Mouse (Mus musculus) stomach, embryonic 16.5 days (tissue): ENCODE measurements around the gene Cavin1. TPM values are rescaled to one million over a fixed set of nuclear protein-coding genes. Genes with fewer than 3 reads are reported as not detected.

Source experiments
- ATAC-seq: fragments of 200-750 bp; cut with Nextera tagmentation; 2 replicates; pipeline ENCODE4 v1.8.0; 2017; ENCODE audit warnings: moderate number of reproducible peaks, moderate TSS enrichment; ENCODE audit not compliant: insufficient read depth, low FRiP score
- H3K27ac ChIP-seq: fragments of 300-500 bp; sonication (generic); 2 replicates; pipeline ENCODE4 v1.5.1; 2014; ENCODE audit warnings: low read length
- H3K27me3 ChIP-seq: fragments of 300-500 bp; sonication (generic); 2 replicates; pipeline ENCODE4 v1.6.1; 2014; ENCODE audit warnings: low read length, control low read depth, mixed read lengths; ENCODE audit not compliant: control insufficient read depth, insufficient read depth
- H3K36me3 ChIP-seq: fragments of 300-500 bp; sonication (generic); 2 replicates; pipeline ENCODE4 v1.6.1; 2014; ENCODE audit warnings: low read length; ENCODE audit not compliant: control insufficient read depth, insufficient read depth
- H3K4me1 ChIP-seq: fragments of 300-500 bp; sonication (generic); 2 replicates; pipeline ENCODE4 v1.6.1; 2014; ENCODE audit warnings: low read length, control low read depth, mixed read lengths; ENCODE audit not compliant: control insufficient read depth, insufficient read depth
- H3K4me2 ChIP-seq: fragments of 300-500 bp; sonication (generic); 2 replicates; pipeline ENCODE4 v1.6.1; 2014; ENCODE audit warnings: low read depth, low read length, mixed read lengths
- H3K4me3 ChIP-seq: fragments of 300-500 bp; sonication (generic); replicated peaks from 2 replicates; pipeline ENCODE4 v1.5.1; 2014; ENCODE audit warnings: mild to moderate bottlenecking, low read length
- H3K9ac ChIP-seq: fragments of 300-500 bp; sonication (generic); 2 replicates; pipeline ENCODE4 v1.6.1; 2014; ENCODE audit warnings: low read length
- H3K9me3 ChIP-seq: fragments of 300-500 bp; sonication (generic); replicated peaks from 2 replicates; pipeline ENCODE4 v1.6.1; 2016; ENCODE audit warnings: low read length, control low read depth; ENCODE audit not compliant: control insufficient read depth
- whole genome bisulfite sequencing: fragments of 180-500 bp; shearing (Covaris S2); extraction: QIAGEN DNeasy Blood & Tissue Kit; methylation state at CpG from one replicate; pipeline ENCODE4 v1.1.7; 2014; 5-methylcytosine and 5-hydroxymethylcytosine counted together
- polyA plus RNA-seq: library from polyadenylated mRNA; unstranded; fragments of >200 nt; fragmentation: Nextera tagmentation; extraction: Ambion mirVana; gene quantifications from 2 replicates; pipeline ENCODE4 v1.2.1, GENCODE M21; 2015

The Cavin1 gene
- polyA plus RNA-seq, 1 experiment from 2014 or later, result 381 TPM

GRCm38 (mm10) chr11:100999254-100999653 lies 28.6 kb upstream of the Cavin1 start:
- ATAC-seq, result no peak
- H3K27me3 ChIP-seq, result no peaks in the 10 kb centered on the region
- H3K27ac ChIP-seq, result no peak overlapping the region
- no peak overlapping the region for H3K4me3 ChIP-seq
- no peaks in the 10 kb centered on the region for H3K4me1 ChIP-seq
- H3K36me3 ChIP-seq, result no peaks in the 10 kb centered on the region
- H3K9ac ChIP-seq, result no peak overlapping the region
- H3K9me3 ChIP-seq, result no peaks in the 10 kb centered on the region
- WGBS, result 48% methylated on average over 3 of the region's 3 CpGs
- H3K4me2 ChIP-seq, result no peak overlapping the region

DNA sequence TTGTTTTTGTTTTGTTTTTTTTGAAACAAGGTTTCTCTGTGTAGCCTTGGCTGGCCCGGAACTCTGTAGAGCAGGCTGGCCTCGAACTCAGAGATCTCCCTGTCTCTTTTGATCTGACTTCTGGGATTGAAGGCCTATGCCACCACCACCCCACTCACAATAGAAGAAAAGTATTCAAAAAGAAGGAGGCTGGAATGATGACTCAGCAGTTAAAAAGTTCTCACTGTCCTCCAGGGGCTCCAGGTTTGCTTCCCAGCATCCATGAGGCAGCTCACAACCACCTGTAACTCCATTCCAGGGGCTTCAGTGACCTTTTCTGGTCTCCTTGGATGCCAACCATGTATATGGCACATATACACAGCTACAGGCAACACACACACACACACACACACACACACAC lies 28.1 kb upstream of the Cavin1 start:
- Histone ChIP-seq H3K9ac (no peak overlapping the region), H3K4me1 (no peaks in the 10 kb centered on the region), H3K4me2 (no peak overlapping the region), H3K27ac (no peak overlapping the region), H3K9me3 (no peaks in the 10 kb centered on the region), H3K36me3 (no peaks in the 10 kb centered on the region), H3K4me3 (no peak overlapping the region), H3K27me3 (no peaks in the 10 kb centered on the region)
- ATAC-seq, result no peak
- WGBS, result 82% methylated on average over 2 of the region's 2 CpGs

- Histone ChIP-seq H3K36me3 (no peaks in the 10 kb centered on the region), H3K27me3 (no peaks in the 10 kb centered on the region), H3K4me3 (no peak overlapping the region), H3K9me3 (no peaks in the 10 kb centered on the region), H3K27ac (no peak overlapping the region), H3K4me1 (no peaks in the 10 kb centered on the region), H3K4me2 (no peak overlapping the region), H3K9ac (no peak overlapping the region)
- no peak for ATAC-seq
- WGBS, result 80% methylated on average over 4 of the region's 4 CpGs
These were observed 25.8 kb upstream of the Cavin1 start for GRCm38 (mm10) chr11:100996501-100996900.

DNA sequence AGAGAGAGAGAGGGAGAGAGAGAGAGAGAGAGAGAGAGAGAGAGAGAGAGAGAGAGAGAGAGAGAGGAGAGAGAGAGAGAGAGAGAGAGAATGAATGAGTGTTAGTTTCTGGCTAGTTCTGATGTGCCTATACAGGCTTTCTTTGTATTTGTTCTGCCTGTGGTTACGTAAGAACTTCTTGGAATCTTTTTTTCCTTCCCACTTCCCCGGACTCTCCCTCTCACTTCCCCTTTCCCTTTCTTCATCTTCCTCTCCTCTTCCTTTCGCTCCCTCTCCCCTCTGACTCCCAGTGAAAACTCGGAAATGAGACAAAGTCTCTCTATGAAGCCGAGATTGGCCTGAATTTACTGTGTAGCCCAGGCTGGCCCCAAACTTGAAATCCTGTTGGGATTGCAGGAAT lies 24.0 kb upstream of the Cavin1 start:
- H3K27ac ChIP-seq, result no peak overlapping the region
- WGBS, result 63% methylated on average over 5 of the region's 5 CpGs
- no peak for ATAC-seq
- no peak overlapping the region for H3K4me3 ChIP-seq
- H3K36me3 ChIP-seq, result no peaks in the 10 kb centered on the region
- H3K9me3 ChIP-seq, result no peaks in the 10 kb centered on the region
- no peaks in the 10 kb centered on the region for H3K4me1 ChIP-seq
- H3K27me3 ChIP-seq, result no peaks in the 10 kb centered on the region
- no peak overlapping the region for H3K4me2 ChIP-seq
- H3K9ac ChIP-seq, result no peak overlapping the region

- Histone ChIP-seq H3K9me3 (no peaks in the 10 kb centered on the region), H3K27me3 (no peaks in the 10 kb centered on the region), H3K4me3 (no peak overlapping the region), H3K27ac (no peak overlapping the region), H3K4me2 (no peak overlapping the region), H3K4me1 (no peaks in the 10 kb centered on the region), H3K36me3 (no peaks in the 10 kb centered on the region), H3K9ac (no peak overlapping the region)
- no peak for ATAC-seq
- WGBS, result 51% methylated on average over 9 of the region's 9 CpGs
These were observed 23.5 kb upstream of the Cavin1 start for GRCm38 (mm10) chr11:100994233-100994632.

DNA sequence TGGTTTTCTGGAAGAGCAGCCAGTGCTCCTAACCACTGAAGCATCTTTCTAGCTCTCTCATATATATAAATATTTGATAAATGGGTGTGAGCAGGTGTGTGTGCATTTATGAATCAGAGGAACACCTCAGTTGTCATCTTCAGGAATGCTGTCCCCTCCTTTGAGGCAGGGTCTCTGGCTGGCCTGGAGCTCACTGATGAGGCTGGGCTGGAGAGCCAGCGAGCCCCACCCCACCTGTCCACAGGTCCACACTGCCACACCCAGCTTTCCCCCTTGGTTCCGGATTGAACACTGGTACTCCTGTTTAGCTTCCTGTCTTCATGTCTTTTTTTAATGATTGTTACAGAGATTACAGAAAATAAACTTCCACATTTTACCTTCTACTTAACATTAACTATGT lies 22.8 kb upstream of the Cavin1 start:
- Histone ChIP-seq H3K9me3 (no peaks in the 10 kb centered on the region), H3K4me1 (no peaks in the 10 kb centered on the region), H3K4me3 (no peak overlapping the region), H3K36me3 (no peaks in the 10 kb centered on the region), H3K4me2 (no peak overlapping the region), H3K27ac (no peak overlapping the region), H3K9ac (no peak overlapping the region), H3K27me3 (no peaks in the 10 kb centered on the region)
- ATAC-seq, result no peak
- 40% methylated on average over 2 of the region's 2 CpGs for WGBS

GRCm38 (mm10) chr11:100991027-100991534 lies 20.4 kb upstream of the Cavin1 start:
- Histone ChIP-seq H3K4me3 (no peak overlapping the region), H3K27me3 (no peaks in the 10 kb centered on the region), H3K4me1 (no peaks in the 10 kb centered on the region), H3K27ac (no peak overlapping the region), H3K9ac (no peak overlapping the region), H3K9me3 (no peaks in the 10 kb centered on the region), H3K4me2 (no peak overlapping the region), H3K36me3 (no peaks in the 10 kb centered on the region)
- WGBS, result 26% methylated on average over 6 of the region's 6 CpGs
- no peak for ATAC-seq

DNA sequence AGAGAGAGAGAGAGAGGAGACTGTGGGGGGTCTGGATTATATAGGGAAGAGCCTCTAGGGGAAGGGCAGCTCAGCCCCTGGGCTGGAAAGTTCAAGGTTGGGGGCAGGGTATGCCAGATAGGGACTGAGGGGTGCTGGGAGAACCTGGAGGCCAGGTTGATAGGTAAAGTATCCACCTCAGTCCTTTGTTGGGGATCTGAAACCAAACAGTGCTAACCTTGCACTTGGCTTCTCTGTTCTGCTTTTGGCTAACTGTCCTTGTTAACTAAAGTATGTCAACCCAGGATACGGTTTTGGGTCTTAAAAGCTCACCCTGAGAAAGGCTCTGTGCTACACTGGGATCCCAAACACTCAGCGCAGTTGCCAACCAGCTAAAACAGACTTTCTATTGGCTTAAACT lies 19.0 kb upstream of the Cavin1 start:
- no peak overlapping the region for H3K4me3 ChIP-seq
- H3K9ac ChIP-seq, result no peak overlapping the region
- no peaks in the 10 kb centered on the region for H3K4me1 ChIP-seq
- 56% methylated on average over 2 of the region's 2 CpGs for WGBS
- no peak for ATAC-seq
- H3K27me3 ChIP-seq, result no peaks in the 10 kb centered on the region
- no peak overlapping the region for H3K27ac ChIP-seq
- H3K36me3 ChIP-seq, result no peaks in the 10 kb centered on the region
- no peaks in the 10 kb centered on the region for H3K9me3 ChIP-seq
- H3K4me2 ChIP-seq, result no peak overlapping the region

DNA sequence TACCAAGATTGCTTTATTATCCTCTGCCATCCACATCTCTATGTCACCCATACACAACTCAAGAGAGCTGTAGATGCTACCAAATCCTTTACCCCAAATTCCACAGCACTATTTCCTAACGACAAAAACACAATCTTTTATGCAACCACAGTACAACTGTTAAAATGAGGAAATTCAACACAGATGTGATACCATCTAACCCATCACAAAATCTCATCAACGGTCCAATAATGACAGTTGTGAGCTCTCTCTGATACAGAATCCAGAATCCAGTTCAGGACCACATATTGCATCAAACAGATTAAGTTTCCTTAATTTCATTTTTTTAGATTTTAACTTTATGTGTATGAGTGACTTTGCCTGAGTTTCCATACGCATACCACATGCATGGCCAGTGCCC lies 18.0 kb upstream of the Cavin1 start:
- WGBS, result 83% methylated on average over 3 of the region's 3 CpGs
- no peak overlapping the region for H3K4me3 ChIP-seq
- no peaks in the 10 kb centered on the region for H3K9me3 ChIP-seq
- H3K36me3 ChIP-seq, result no peaks in the 10 kb centered on the region
- no peak for ATAC-seq
- H3K27me3 ChIP-seq, result no peaks in the 10 kb centered on the region
- H3K27ac ChIP-seq, result no peak overlapping the region
- H3K4me1 ChIP-seq, result no peaks in the 10 kb centered on the region
- H3K4me2 ChIP-seq, result no peak overlapping the region
- no peak overlapping the region for H3K9ac ChIP-seq

DNA sequence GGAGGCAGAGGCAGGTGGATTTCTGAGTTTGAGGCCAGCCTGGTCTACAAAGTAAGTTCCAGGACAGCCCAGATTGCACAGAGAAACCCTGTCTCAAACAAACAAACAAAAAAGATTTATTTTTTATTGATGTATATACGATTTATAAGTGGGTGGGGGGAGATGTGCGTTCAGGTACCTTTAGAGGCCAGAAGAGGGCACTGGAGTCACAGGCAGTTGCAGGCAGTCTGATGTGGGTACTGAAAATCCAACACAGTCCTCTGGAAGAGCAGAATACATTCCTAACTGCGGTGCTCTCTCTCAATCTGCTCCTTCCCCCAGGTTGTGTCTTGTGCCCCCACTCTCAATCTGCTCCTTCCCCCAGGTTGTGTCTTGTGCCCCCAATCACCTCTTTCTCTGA lies 14.9 kb upstream of the Cavin1 start:
- H3K36me3 ChIP-seq, result no peaks in the 10 kb centered on the region
- no peaks in the 10 kb centered on the region for H3K9me3 ChIP-seq
- H3K4me2 ChIP-seq, result no peak overlapping the region
- no peak overlapping the region for H3K4me3 ChIP-seq
- no peaks in the 10 kb centered on the region for H3K27me3 ChIP-seq
- H3K4me1 ChIP-seq, result peaks cover 3% of the 10 kb centered on the region; the same call in 1 of the 2 replicates
- no peak for ATAC-seq
- no peak overlapping the region for H3K9ac ChIP-seq
- no peak overlapping the region for H3K27ac ChIP-seq
- 57% methylated on average over 3 of the region's 3 CpGs for WGBS
